Mouse (Mus musculus) stomach, postnatal 0 days (tissue): ENCODE measurements at regions not wholly inside any gene's neighbourhood (a gene's known extent, or its start where the extent isn't known, plus 50 kb on each side); places are given as distances from the start of the nearest gene placed in this dataset.

Experiments used
- CTCF ChIP-seq: IDR thresholded peaks from 2 replicates; pipeline ENCODE4 v1.5.1; 2016; ENCODE audit warnings: antibody characterized with exemption, low read depth, mild to moderate bottlenecking, moderate library complexity
- EP300 ChIP-seq: optimal IDR thresholded peaks from 2 replicates; pipeline ENCODE3; 2016; ENCODE audit warnings: antibody characterized with exemption

- no peak for TF ChIP-seq CTCF
- TF ChIP-seq EP300: no peak
Observed at GRCm38 (mm10) chr17:62963824-62964223, 82.7 kb upstream of the Efna5 start.
